Mouse (Mus musculus) heart, postnatal 0 days (tissue): ENCODE results near the gene Synpo2l.

ENCODE experiments used
- CTCF ChIP-seq: IDR thresholded peaks from 2 replicates; pipeline ENCODE4 v1.5.1; 2016; ENCODE audit warnings: antibody characterized with exemption, control low read depth, low read depth
- EP300 ChIP-seq: IDR thresholded peaks from 2 replicates; pipeline ENCODE4 v1.6.1; 2016; ENCODE audit warnings: antibody characterized with exemption, low read depth

DNA sequence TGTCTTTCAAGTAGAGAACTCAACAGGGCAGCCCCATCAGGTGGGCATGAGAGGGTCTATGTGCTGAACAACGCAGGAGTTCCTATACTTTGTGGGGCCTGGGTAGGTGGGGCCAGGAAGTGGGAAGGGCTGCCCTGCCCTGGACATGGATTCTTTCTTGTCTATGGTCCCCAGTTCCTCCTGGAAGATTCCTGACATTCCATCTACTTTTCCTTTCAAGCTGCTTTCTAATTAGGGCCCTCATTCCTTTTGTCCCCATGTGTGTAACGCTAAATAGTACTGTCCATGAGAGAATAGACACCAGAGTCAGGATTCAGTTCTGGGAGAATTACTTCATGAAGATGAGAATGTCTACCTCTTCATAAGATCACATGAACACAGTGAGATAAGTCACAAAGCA, 4.6 kb downstream of the Synpo2l start:
- TF ChIP-seq CTCF (no peak), EP300 (no peak)
